Mouse (Mus musculus): ENCODE data around the gene Osbpl6. TPM values are rescaled to one million over a fixed set of nuclear protein-coding genes. Genes with fewer than 3 reads are reported as not detected.

Osbpl6 gene
- polyA plus RNA-seq, 1 experiment from 2014 or later: 0.38 TPM

GRCm38 (mm10) chr2:76504122-76504839 lies 98.0 kb downstream of the Osbpl6 start:
- 54% methylated on average over 12 of the region's 12 CpGs for WGBS (ENCODE audit: insufficient replicate concordance)

GRCm38 (mm10) chr2:76504989-76505388 lies 98.7 kb downstream of the Osbpl6 start:
- no peaks in the 10 kb centered on the region for H3K36me3 ChIP-seq (ENCODE audit: control insufficient read depth, insufficient read depth)
- ATAC-seq (ENCODE audit: low read depth): no peak
- H3K4me3 ChIP-seq (ENCODE audit: low read depth, low read length): no peak overlapping the region
- no peaks in the 10 kb centered on the region for H3K4me1 ChIP-seq (ENCODE audit: control insufficient read depth, low read depth, low read length)
- no peaks in the 10 kb centered on the region for H3K27me3 ChIP-seq (ENCODE audit: control insufficient read depth, insufficient read depth, low read depth, low read length)
- 66% methylated on average over 2 of the region's 2 CpGs for WGBS (ENCODE audit: insufficient replicate concordance)
- no peaks in the 10 kb centered on the region for H3K9me3 ChIP-seq (replicated peaks; ENCODE audit: control insufficient read depth, low read length)
- no peak overlapping the region for H3K9ac ChIP-seq (ENCODE audit: low read depth, low read length)
- no peak overlapping the region for H3K4me2 ChIP-seq (ENCODE audit: low read depth, low read length)
- H3K27ac ChIP-seq (ENCODE audit: low read length): no peak overlapping the region

More at GRCm38 (mm10) chr2:76504122-76504839, 98.0 kb downstream of the Osbpl6 start:
- no peaks in the 10 kb centered on the region for H3K27me3 ChIP-seq (ENCODE audit: control insufficient read depth, insufficient read depth, low read depth, low read length)
- no peaks in the 10 kb centered on the region for H3K9me3 ChIP-seq (replicated peaks; ENCODE audit: control insufficient read depth, low read length)
- H3K36me3 ChIP-seq (ENCODE audit: control insufficient read depth, insufficient read depth): no peaks in the 10 kb centered on the region
- no peak overlapping the region for H3K27ac ChIP-seq (ENCODE audit: low read length)
- H3K9ac ChIP-seq (ENCODE audit: low read depth, low read length): no peak overlapping the region
- no peaks in the 10 kb centered on the region for H3K4me1 ChIP-seq (ENCODE audit: control insufficient read depth, low read depth, low read length)
- ATAC-seq (ENCODE audit: low read depth): no peak
- no peak overlapping the region for H3K4me3 ChIP-seq (ENCODE audit: low read depth, low read length)
- H3K4me2 ChIP-seq (ENCODE audit: low read depth, low read length): no peak overlapping the region

- WGBS (ENCODE audit: insufficient replicate concordance): 58% methylated on average over 8 of the region's 8 CpGs
- no peaks in the 10 kb centered on the region for H3K4me1 ChIP-seq (ENCODE audit: control insufficient read depth, low read depth, low read length)
- no peak overlapping the region for H3K4me3 ChIP-seq (ENCODE audit: low read depth, low read length)
- ATAC-seq (ENCODE audit: low read depth): no peak
- no peak overlapping the region for H3K4me2 ChIP-seq (ENCODE audit: low read depth, low read length)
- H3K27ac ChIP-seq (ENCODE audit: low read length): no peak overlapping the region
- no peak overlapping the region for H3K9ac ChIP-seq (ENCODE audit: low read depth, low read length)
- no peaks in the 10 kb centered on the region for H3K9me3 ChIP-seq (replicated peaks; ENCODE audit: control insufficient read depth, low read length)
- H3K27me3 ChIP-seq (ENCODE audit: control insufficient read depth, insufficient read depth, low read depth, low read length): no peaks in the 10 kb centered on the region
- H3K36me3 ChIP-seq (ENCODE audit: control insufficient read depth, insufficient read depth): no peaks in the 10 kb centered on the region
Measured at GRCm38 (mm10) chr2:76511281-76511721, 105.0 kb downstream of the Osbpl6 start.

GRCm38 (mm10) chr2:76512133-76512532 lies 105.8 kb downstream of the Osbpl6 start:
- H3K27ac ChIP-seq (ENCODE audit: low read length): no peak overlapping the region
- H3K4me1 ChIP-seq (ENCODE audit: control insufficient read depth, low read depth, low read length): no peaks in the 10 kb centered on the region
- H3K4me2 ChIP-seq (ENCODE audit: low read depth, low read length): no peak overlapping the region
- H3K9ac ChIP-seq (ENCODE audit: low read depth, low read length): no peak overlapping the region
- H3K27me3 ChIP-seq (ENCODE audit: control insufficient read depth, insufficient read depth, low read depth, low read length): no peaks in the 10 kb centered on the region
- no peaks in the 10 kb centered on the region for H3K36me3 ChIP-seq (ENCODE audit: control insufficient read depth, insufficient read depth)
- WGBS (ENCODE audit: insufficient replicate concordance): 73% methylated on average over 6 of the region's 6 CpGs
- no peak overlapping the region for H3K4me3 ChIP-seq (ENCODE audit: low read depth, low read length)
- ATAC-seq (ENCODE audit: low read depth): no peak
- H3K9me3 ChIP-seq (replicated peaks; ENCODE audit: control insufficient read depth, low read length): no peaks in the 10 kb centered on the region

- no peak for ATAC-seq (ENCODE audit: low read depth)
- no peak overlapping the region for H3K9ac ChIP-seq (ENCODE audit: low read depth, low read length)
- 49% methylated on average over 6 of the region's 6 CpGs for WGBS (ENCODE audit: insufficient replicate concordance)
- H3K4me1 ChIP-seq (ENCODE audit: control insufficient read depth, low read depth, low read length): no peaks in the 10 kb centered on the region
- no peak overlapping the region for H3K27ac ChIP-seq (ENCODE audit: low read length)
- no peak overlapping the region for H3K4me3 ChIP-seq (ENCODE audit: low read depth, low read length)
- no peaks in the 10 kb centered on the region for H3K27me3 ChIP-seq (ENCODE audit: control insufficient read depth, insufficient read depth, low read depth, low read length)
- no peak overlapping the region for H3K4me2 ChIP-seq (ENCODE audit: low read depth, low read length)
- no peaks in the 10 kb centered on the region for H3K9me3 ChIP-seq (replicated peaks; ENCODE audit: control insufficient read depth, low read length)
- H3K36me3 ChIP-seq (ENCODE audit: control insufficient read depth, insufficient read depth): no peaks in the 10 kb centered on the region
Measured at GRCm38 (mm10) chr2:76512888-76513287, 106.6 kb downstream of the Osbpl6 start.

- H3K4me3 ChIP-seq (ENCODE audit: low read depth, low read length): no peak overlapping the region
- H3K27ac ChIP-seq (ENCODE audit: low read length): no peak overlapping the region
- WGBS (ENCODE audit: insufficient replicate concordance): 55% methylated on average over 3 of the region's 3 CpGs
- no peaks in the 10 kb centered on the region for H3K4me1 ChIP-seq (ENCODE audit: control insufficient read depth, low read depth, low read length)
- no peak overlapping the region for H3K9ac ChIP-seq (ENCODE audit: low read depth, low read length)
- no peaks in the 10 kb centered on the region for H3K36me3 ChIP-seq (ENCODE audit: control insufficient read depth, insufficient read depth)
- no peak overlapping the region for H3K4me2 ChIP-seq (ENCODE audit: low read depth, low read length)
- no peaks in the 10 kb centered on the region for H3K9me3 ChIP-seq (replicated peaks; ENCODE audit: control insufficient read depth, low read length)
- H3K27me3 ChIP-seq (ENCODE audit: control insufficient read depth, insufficient read depth, low read depth, low read length): no peaks in the 10 kb centered on the region
- no peak for ATAC-seq (ENCODE audit: low read depth)
Measured at GRCm38 (mm10) chr2:76513296-76513695, 107.0 kb downstream of the Osbpl6 start.

- Histone ChIP-seq H3K4me2 (ENCODE audit: low read depth, low read length) (no peak overlapping the region), H3K9ac (ENCODE audit: low read depth, low read length) (no peak overlapping the region), H3K4me3 (ENCODE audit: low read depth, low read length) (no peak overlapping the region), H3K4me1 (ENCODE audit: control insufficient read depth, low read depth, low read length) (no peaks in the 10 kb centered on the region), H3K27ac (ENCODE audit: low read length) (no peak overlapping the region), H3K36me3 (ENCODE audit: control insufficient read depth, insufficient read depth) (no peaks in the 10 kb centered on the region), H3K9me3 (replicated peaks; ENCODE audit: control insufficient read depth, low read length) (no peaks in the 10 kb centered on the region), H3K27me3 (ENCODE audit: control insufficient read depth, insufficient read depth, low read depth, low read length) (no peaks in the 10 kb centered on the region)
- no peak for ATAC-seq (ENCODE audit: low read depth)
- WGBS (ENCODE audit: insufficient replicate concordance): 82% methylated on average over 14 of the region's 14 CpGs
Measured at GRCm38 (mm10) chr2:76517471-76517870, 111.2 kb downstream of the Osbpl6 start.

- Histone ChIP-seq H3K27me3 (ENCODE audit: control insufficient read depth, insufficient read depth, low read depth, low read length) (no peaks in the 10 kb centered on the region), H3K4me2 (ENCODE audit: low read depth, low read length) (no peak overlapping the region), H3K9ac (ENCODE audit: low read depth, low read length) (no peak overlapping the region), H3K27ac (ENCODE audit: low read length) (no peak overlapping the region), H3K36me3 (ENCODE audit: control insufficient read depth, insufficient read depth) (no peaks in the 10 kb centered on the region), H3K4me1 (ENCODE audit: control insufficient read depth, low read depth, low read length) (no peaks in the 10 kb centered on the region), H3K9me3 (replicated peaks; ENCODE audit: control insufficient read depth, low read length) (no peaks in the 10 kb centered on the region), H3K4me3 (ENCODE audit: low read depth, low read length) (no peak overlapping the region)
- no peak for ATAC-seq (ENCODE audit: low read depth)
- 76% methylated on average over 5 of the region's 5 CpGs for WGBS (ENCODE audit: insufficient replicate concordance)
Measured at GRCm38 (mm10) chr2:76518407-76519063, 112.2 kb downstream of the Osbpl6 start.

- no peak overlapping the region for H3K4me2 ChIP-seq (ENCODE audit: low read depth, low read length)
- no peaks in the 10 kb centered on the region for H3K9me3 ChIP-seq (replicated peaks; ENCODE audit: control insufficient read depth, low read length)
- no peak overlapping the region for H3K9ac ChIP-seq (ENCODE audit: low read depth, low read length)
- H3K36me3 ChIP-seq (ENCODE audit: control insufficient read depth, insufficient read depth): no peaks in the 10 kb centered on the region
- no peak overlapping the region for H3K4me3 ChIP-seq (ENCODE audit: low read depth, low read length)
- ATAC-seq (ENCODE audit: low read depth): no peak
- no peaks in the 10 kb centered on the region for H3K27me3 ChIP-seq (ENCODE audit: control insufficient read depth, insufficient read depth, low read depth, low read length)
- H3K4me1 ChIP-seq (ENCODE audit: control insufficient read depth, low read depth, low read length): no peaks in the 10 kb centered on the region
- no peak overlapping the region for H3K27ac ChIP-seq (ENCODE audit: low read length)
- WGBS (ENCODE audit: insufficient replicate concordance): 64% methylated on average over 6 of the region's 6 CpGs
Measured at GRCm38 (mm10) chr2:76521585-76521984, 115.3 kb downstream of the Osbpl6 start.

All from liver, embryonic 16.5 days (tissue).